Mouse (Mus musculus): ENCODE measurements at regions not wholly inside any gene's neighbourhood (a gene's known extent, or its start where the extent isn't known, plus 50 kb on each side); places are given as distances from the start of the nearest gene placed in this dataset.

DNA sequence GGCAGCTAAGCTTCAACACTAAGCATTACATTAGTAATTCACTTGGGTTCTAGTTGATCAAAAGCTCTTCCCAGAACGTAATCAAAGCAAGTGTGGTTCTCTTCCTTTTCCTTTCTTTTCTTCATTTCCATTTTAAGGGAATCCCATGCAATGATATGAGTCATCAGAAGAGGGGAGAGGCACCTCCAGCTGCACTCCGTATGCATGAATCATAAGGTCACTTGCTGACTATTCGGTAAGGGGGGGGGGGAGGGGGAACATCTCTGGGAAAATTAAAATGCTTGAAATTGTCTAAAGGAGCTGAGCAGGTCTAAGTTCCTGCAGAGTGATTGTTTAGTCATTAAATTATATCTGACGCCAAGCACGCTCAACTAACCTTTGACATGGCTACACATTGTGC lies 275.9 kb downstream of the Arl4a start:
- H3K4me3 ChIP-seq, result no peak overlapping the region
- H3K4me2 ChIP-seq, result no peak overlapping the region
- no peaks in the 10 kb centered on the region for H3K4me1 ChIP-seq (replicated peaks)
- no peaks in the 10 kb centered on the region for H3K36me3 ChIP-seq
- 64% methylated on average over 5 of the region's 5 CpGs for WGBS
- no peaks in the 10 kb centered on the region for H3K9me3 ChIP-seq (replicated peaks)
- H3K9ac ChIP-seq, result no peak overlapping the region
- H3K27ac ChIP-seq, result no peak overlapping the region
- no peak for ATAC-seq (replicated peaks; ENCODE audit: insufficient number of reproducible peaks, insufficient read depth, low FRiP score, low read depth)
- no peaks in the 10 kb centered on the region for H3K27me3 ChIP-seq

DNA sequence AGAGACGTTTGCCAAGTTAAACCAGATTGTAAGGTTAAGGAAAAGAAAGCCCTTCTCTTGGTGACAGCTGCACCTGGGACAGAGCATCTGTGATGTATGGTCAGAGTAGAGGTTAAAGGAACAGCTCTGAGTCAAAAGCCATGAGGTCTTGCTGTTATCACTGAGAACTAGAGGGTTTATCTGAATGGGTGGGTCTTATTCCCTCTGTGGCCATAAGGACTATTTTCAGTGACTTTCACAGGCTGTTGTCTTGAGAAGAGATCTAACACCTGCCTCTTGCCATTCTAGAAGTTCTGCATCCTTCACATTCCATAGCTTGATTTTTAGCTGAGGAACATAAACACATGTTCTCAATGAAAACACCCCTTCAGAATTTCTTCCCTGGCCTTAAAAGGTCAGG lies 276.5 kb downstream of the Arl4a start:
- Histone ChIP-seq H3K27ac (no peak overlapping the region), H3K4me1 (replicated peaks) (no peaks in the 10 kb centered on the region), H3K9ac (no peak overlapping the region), H3K9me3 (replicated peaks) (no peaks in the 10 kb centered on the region), H3K4me2 (no peak overlapping the region), H3K36me3 (no peaks in the 10 kb centered on the region), H3K27me3 (no peaks in the 10 kb centered on the region), H3K4me3 (no peak overlapping the region)
- WGBS, result 41% methylated on average over 1 of the region's 1 CpGs
- ATAC-seq (replicated peaks; ENCODE audit: insufficient number of reproducible peaks, insufficient read depth, low FRiP score, low read depth), result no peak

DNA sequence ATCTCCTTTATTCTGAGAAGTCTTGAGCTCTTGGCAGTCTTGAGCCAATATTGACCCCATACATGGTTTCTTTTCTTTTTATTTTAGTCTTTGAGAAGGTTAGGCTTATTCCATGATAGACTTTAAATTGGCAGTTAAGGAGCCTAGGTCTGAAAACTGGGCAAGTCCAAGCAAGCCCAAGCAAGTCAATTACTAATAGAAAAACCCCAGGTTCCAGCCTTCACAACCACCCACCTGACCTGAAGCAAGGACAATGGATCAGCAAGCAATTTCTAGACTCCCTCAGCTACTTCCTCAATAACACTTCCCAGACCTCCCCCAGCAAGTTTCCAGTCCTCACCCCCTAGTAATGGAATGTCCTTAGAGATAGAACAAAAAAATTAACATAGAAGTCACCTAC lies 279.9 kb downstream of the Arl4a start:
- Histone ChIP-seq H3K9me3 (replicated peaks) (no peaks in the 10 kb centered on the region), H3K4me1 (replicated peaks) (no peaks in the 10 kb centered on the region), H3K36me3 (no peaks in the 10 kb centered on the region), H3K4me3 (no peak overlapping the region), H3K27me3 (no peaks in the 10 kb centered on the region), H3K9ac (no peak overlapping the region), H3K27ac (no peak overlapping the region), H3K4me2 (no peak overlapping the region)
- no peak for ATAC-seq (replicated peaks; ENCODE audit: insufficient number of reproducible peaks, insufficient read depth, low FRiP score, low read depth)

DNA sequence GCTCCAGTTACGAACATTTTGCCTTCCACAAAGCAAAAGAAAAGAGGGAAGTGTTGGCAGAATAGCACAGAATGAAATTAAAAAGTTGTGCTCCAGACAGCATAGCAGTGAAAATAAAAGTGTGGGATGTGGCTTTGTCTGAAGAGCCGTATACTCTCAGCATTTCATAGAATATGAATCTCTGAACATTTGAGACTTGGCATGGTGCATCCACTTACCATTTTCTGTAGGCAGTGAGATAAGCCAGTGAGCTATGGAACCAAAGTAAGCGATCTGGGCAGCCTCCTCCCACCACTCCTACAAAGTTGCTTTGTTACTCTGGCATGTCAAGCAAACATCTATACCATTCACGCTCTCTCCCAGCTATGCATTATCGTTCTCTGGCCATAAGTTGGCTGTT lies 286.0 kb downstream of the Arl4a start:
- Histone ChIP-seq H3K9me3 (replicated peaks) (no peaks in the 10 kb centered on the region), H3K4me2 (no peak overlapping the region), H3K27ac (no peak overlapping the region), H3K9ac (no peak overlapping the region), H3K4me1 (replicated peaks) (no peaks in the 10 kb centered on the region), H3K36me3 (no peaks in the 10 kb centered on the region), H3K27me3 (no peaks in the 10 kb centered on the region), H3K4me3 (no peak overlapping the region)
- no peak for ATAC-seq (replicated peaks; ENCODE audit: insufficient number of reproducible peaks, insufficient read depth, low FRiP score, low read depth)
- 77% methylated on average over 5 of the region's 5 CpGs for WGBS

DNA sequence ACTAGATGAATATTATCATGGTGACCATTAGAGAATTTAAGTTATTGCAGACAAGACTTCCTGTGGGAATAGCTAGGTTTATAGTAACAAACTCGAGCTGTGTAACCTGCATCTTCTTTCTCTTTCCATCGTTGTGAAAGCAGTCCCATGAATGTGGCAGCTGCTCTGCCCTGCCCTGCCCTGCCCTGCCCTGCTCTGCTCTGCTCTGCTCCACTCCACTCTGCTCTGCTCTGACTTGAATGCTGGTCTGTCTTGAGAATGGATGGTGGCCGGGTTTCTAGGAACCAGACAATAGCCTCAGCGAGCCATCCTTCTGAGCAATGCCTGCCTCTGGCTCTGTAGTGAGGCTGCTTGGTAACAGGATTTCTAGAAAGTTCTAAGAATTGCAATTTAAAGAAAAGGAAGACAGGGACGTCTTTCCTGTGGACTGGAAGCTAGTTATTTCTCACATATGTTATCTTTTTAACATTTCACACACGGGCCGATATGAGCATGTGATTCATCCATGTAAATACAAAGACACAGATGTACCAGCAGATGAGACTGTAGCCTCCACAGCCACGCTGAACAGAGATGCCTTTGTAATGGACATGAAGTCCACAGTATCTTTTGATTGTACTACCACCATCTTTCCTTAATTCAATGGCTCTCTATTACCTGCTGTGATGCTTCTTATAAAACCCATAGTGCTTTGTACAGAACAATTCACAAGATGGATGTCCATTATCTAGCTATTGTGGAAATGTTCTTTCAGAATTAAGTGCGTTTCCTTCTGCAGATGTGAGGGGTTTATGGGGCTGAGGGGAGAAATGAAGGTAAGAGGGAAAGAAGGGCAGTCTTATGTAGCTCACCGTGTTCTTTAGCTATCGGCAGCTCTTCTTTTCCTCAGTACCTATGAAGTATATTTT lies 295.4 kb downstream of the Arl4a start:
- Histone ChIP-seq H3K9ac (no peak overlapping the region), H3K27ac (no peak overlapping the region), H3K9me3 (replicated peaks) (no peaks in the 10 kb centered on the region), H3K4me3 (no peak overlapping the region), H3K27me3 (no peaks in the 10 kb centered on the region), H3K36me3 (no peaks in the 10 kb centered on the region), H3K4me1 (replicated peaks) (no peaks in the 10 kb centered on the region), H3K4me2 (no peak overlapping the region)
- WGBS, result 68% methylated on average over 11 of the region's 11 CpGs
- no peak for ATAC-seq (replicated peaks; ENCODE audit: insufficient number of reproducible peaks, insufficient read depth, low FRiP score, low read depth)

DNA sequence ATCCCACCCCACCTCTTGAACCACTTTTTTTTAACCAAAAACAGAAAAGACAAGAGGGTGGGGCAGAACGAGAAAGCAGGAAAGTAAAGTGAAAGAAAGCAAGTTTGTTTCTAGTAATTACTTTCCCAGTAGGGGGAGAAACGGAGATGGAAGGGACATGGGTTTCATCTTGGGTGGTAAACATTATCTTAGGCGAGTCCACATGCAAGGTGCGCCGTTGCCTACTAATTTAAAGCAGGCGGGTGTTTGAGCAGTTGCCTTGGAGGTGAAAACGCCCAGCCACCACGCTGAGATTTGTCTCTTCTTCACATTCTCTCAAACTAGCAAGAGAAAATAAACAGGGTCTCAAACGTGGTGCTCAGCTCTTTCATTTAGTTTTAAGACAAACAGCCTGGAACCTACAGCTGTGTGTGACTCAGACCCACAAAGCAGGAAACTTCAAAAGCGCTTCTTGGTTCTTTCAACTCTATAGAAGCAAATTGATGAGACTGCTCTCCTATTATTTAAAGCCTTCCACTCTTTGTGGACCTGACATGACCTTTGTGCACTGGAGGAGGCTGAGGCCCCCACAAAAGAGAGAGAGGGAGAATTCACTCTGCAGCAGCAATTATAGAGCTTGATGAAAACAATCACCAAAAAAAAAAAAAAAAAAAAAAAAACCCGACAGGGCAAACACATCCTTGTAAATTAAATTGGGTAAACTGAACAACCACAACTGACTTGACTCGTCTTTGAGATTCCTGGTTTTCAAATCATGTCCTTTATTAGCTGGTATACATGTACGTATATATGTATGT lies 296.6 kb downstream of the Arl4a start:
- no peaks in the 10 kb centered on the region for H3K36me3 ChIP-seq
- no peak overlapping the region for H3K4me3 ChIP-seq
- no peaks in the 10 kb centered on the region for H3K27me3 ChIP-seq
- WGBS, result 37% methylated on average over 13 of the region's 13 CpGs
- ATAC-seq (replicated peaks; ENCODE audit: insufficient number of reproducible peaks, insufficient read depth, low FRiP score, low read depth), result no peak
- H3K9ac ChIP-seq, result no peak overlapping the region
- no peak overlapping the region for H3K4me2 ChIP-seq
- no peaks in the 10 kb centered on the region for H3K9me3 ChIP-seq (replicated peaks)
- H3K27ac ChIP-seq, result no peak overlapping the region
- no peaks in the 10 kb centered on the region for H3K4me1 ChIP-seq (replicated peaks)

DNA sequence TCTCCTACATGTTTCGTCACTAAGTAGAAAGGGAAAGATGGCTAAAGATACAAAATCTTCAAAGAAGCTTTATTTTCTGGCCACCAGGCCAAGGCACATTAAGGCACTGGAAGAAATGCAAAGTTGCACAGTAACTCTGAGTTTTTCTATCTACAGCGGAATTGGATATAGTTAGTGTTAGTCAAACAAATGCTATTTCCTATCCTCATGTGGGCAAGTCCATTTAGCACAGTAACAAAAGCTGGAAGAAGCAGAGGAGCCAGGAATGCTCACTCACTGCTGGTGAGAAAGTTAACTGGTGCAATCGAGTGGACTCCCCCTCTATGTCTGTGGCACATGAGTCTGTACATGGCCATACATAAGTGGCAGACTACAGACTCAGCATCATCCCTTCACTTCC lies 300.9 kb downstream of the Arl4a start:
- Histone ChIP-seq H3K27ac (no peak overlapping the region), H3K27me3 (no peaks in the 10 kb centered on the region), H3K9ac (no peak overlapping the region), H3K9me3 (replicated peaks) (no peaks in the 10 kb centered on the region), H3K4me3 (no peak overlapping the region), H3K36me3 (no peaks in the 10 kb centered on the region), H3K4me2 (no peak overlapping the region), H3K4me1 (replicated peaks) (no peaks in the 10 kb centered on the region)
- WGBS, result 80% methylated on average over 3 of the region's 3 CpGs
- no peak for ATAC-seq (replicated peaks; ENCODE audit: insufficient number of reproducible peaks, insufficient read depth, low FRiP score, low read depth)

DNA sequence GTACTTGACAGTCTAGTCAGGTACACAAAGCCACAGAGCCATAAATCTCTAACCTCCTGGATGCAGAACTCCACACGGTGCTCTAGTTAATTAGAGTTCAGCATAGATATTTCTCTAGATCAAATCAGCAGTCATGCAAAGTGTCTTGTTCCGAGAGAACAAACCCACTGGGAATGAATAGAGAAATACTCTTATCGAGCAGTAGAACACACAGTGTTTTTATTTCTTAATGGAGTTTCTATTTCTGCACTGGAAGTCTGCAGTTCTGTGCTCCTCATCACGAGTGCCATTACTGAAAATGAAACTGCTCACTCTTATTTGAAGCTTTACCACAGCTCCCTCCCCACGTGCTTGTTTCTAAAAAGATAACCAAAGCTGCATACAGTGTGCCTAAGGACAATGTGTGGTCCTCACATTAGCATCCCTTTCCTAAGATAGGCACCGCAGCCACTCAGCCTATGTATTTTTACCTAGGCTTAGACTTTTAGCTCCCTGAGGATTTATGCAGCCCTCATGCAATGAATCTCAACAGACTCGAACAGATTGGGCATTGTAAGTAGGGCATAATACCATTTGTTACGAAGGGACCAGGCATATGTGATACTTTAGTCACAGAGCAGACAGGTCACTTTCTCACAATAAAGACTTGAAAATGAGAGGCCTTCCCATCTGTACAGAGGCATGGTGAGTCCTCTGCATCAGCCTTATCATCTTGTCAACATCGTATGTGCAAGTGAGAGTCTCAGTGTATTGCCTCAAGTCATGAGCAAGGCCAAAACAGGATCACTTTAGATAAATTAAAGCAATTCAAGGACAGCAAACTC lies 301.5 kb downstream of the Arl4a start:
- H3K9me3 ChIP-seq (replicated peaks), result no peaks in the 10 kb centered on the region
- H3K27me3 ChIP-seq, result no peaks in the 10 kb centered on the region
- H3K36me3 ChIP-seq, result no peaks in the 10 kb centered on the region
- no peak overlapping the region for H3K9ac ChIP-seq
- no peak overlapping the region for H3K4me2 ChIP-seq
- H3K4me3 ChIP-seq, result no peak overlapping the region
- no peak for ATAC-seq (replicated peaks; ENCODE audit: insufficient number of reproducible peaks, insufficient read depth, low FRiP score, low read depth)
- H3K4me1 ChIP-seq (replicated peaks), result no peaks in the 10 kb centered on the region
- whole genome bisulfite sequencing, result 61% methylated on average over 9 of the region's 9 CpGs
- no peak overlapping the region for H3K27ac ChIP-seq

DNA sequence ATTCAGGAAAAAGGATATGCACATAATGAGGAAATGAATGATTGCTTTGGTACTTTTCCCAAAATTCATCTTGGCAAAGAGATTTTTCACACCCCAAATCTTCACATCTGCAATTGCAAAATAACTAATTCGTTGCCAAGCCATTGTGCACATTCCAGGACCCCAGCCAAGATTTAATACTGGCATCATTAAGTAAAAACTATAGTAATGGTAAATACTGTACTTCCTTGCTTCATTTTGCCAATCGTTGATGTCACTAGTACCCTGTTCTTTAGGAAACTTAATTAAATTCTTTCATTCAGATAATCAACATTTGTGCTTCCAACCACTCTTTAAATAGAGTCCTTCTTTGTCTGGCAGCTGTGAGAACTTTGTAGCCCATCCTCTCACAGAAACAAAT lies 303.6 kb downstream of the Arl4a start:
- WGBS, result 64% methylated on average over 2 of the region's 2 CpGs
- Histone ChIP-seq H3K4me3 (no peak overlapping the region), H3K36me3 (no peaks in the 10 kb centered on the region), H3K27ac (no peak overlapping the region), H3K4me2 (no peak overlapping the region), H3K4me1 (replicated peaks) (no peaks in the 10 kb centered on the region), H3K9me3 (replicated peaks) (no peaks in the 10 kb centered on the region), H3K9ac (no peak overlapping the region), H3K27me3 (no peaks in the 10 kb centered on the region)
- ATAC-seq (replicated peaks; ENCODE audit: insufficient number of reproducible peaks, insufficient read depth, low FRiP score, low read depth), result no peak

DNA sequence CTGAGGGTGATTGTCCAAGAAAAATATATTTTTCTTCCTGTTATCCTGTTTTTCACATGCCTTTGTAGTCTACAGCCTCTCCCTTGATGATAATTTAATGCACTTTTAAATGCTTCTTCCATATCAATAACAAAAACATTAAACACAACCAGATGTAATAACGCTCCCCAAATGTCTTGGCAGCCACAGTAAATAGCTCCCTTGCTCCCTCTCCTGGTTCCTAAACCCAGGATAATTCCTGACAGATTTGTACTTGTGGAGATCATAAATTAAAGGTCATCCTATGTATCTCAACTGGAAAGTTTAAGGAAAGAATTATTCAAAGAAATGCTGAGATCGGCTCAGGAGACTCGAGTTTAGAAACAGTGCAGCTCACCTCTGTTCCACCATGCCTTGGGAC lies 306.6 kb downstream of the Arl4a start:
- no peak for ATAC-seq (replicated peaks; ENCODE audit: insufficient number of reproducible peaks, insufficient read depth, low FRiP score, low read depth)
- Histone ChIP-seq H3K4me1 (replicated peaks) (no peaks in the 10 kb centered on the region), H3K4me3 (no peak overlapping the region), H3K9me3 (replicated peaks) (no peaks in the 10 kb centered on the region), H3K9ac (no peak overlapping the region), H3K27ac (no peak overlapping the region), H3K4me2 (no peak overlapping the region), H3K27me3 (no peaks in the 10 kb centered on the region), H3K36me3 (no peaks in the 10 kb centered on the region)
- WGBS, result 63% methylated on average over 3 of the region's 3 CpGs

DNA sequence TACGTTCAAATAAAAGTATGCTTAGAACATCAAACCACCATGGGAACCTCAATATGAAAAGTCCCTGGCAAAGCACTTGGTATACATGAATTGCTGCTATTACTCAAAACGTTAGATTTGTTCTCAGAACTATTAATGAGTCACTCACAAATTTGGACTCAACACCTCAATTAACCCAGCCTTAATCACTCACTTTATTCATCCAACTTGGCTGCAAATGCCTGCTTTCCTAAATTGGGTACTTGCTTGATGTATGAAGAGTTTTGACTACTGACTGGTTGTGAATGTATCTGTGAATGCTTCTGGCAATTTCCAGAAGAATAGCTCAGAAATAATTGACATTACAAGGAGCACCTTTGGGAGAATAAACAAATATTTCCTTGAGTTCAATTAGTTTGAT lies 308.6 kb downstream of the Arl4a start:
- H3K36me3 ChIP-seq, result no peaks in the 10 kb centered on the region
- no peak for ATAC-seq (replicated peaks; ENCODE audit: insufficient number of reproducible peaks, insufficient read depth, low FRiP score, low read depth)
- no peak overlapping the region for H3K9ac ChIP-seq
- H3K27me3 ChIP-seq, result no peaks in the 10 kb centered on the region
- no peak overlapping the region for H3K4me2 ChIP-seq
- no peaks in the 10 kb centered on the region for H3K9me3 ChIP-seq (replicated peaks)
- H3K4me1 ChIP-seq (replicated peaks), result no peaks in the 10 kb centered on the region
- no peak overlapping the region for H3K4me3 ChIP-seq
- H3K27ac ChIP-seq, result no peak overlapping the region
- WGBS, result 72% methylated on average over 2 of the region's 2 CpGs
